Mouse (Mus musculus): ENCODE measurements around the gene Dydc1. TPM values are rescaled to one million over a fixed set of nuclear protein-coding genes. Genes with fewer than 3 reads are reported as not detected.
"Not testable (repeated sequence)": the region's sequence is repeated elsewhere in the genome, so short reads cannot be mapped to it uniquely, and the experiment has no call there.

The Dydc1 gene
- not detected for total RNA-seq (2021)
- long read RNA-seq, experiment 1: 0 reads
- long read RNA-seq, experiment 2: 0 reads

- TF ChIP-seq CTCF (IDR thresholded peaks at IDR 0.05): no peak
- intact Hi-C loops (cut with DNase I): no loop called here
- Histone ChIP-seq H3K27ac (no peak within 1 kb of the TSS), H3K4me3 (peak within 1 kb of the TSS; percentile 55)
- DNase-seq (ENCODE audit: extremely low spot score in 1 of 2, low spot score in 2 of 2): peak; percentile 83 to 84
Observed at GRCm38 (mm10) chr14:41072229-41072943, at the start of gene Dydc1. Dydc1 (plus strand) TSS chr14:41072911.

GRCm38 (mm10) chr14:41025087-41025486 lies 47.6 kb upstream of the Dydc1 start:
- Histone ChIP-seq H3K27ac (no peak overlapping the region), H3K4me3 (no peak overlapping the region)
- intact Hi-C loops (cut with DNase I): no loop called here
- DNase-seq (ENCODE audit: extremely low spot score in 1 of 2, low spot score in 2 of 2): no peak
- TF ChIP-seq CTCF (IDR thresholded peaks at IDR 0.05): no peak

GRCm38 (mm10) chr14:41025594-41026284 lies 47.0 kb upstream of the Dydc1 start:
- intact Hi-C loops (cut with DNase I): no loop called here
- no peak for TF ChIP-seq CTCF (IDR thresholded peaks at IDR 0.05)
- no peak overlapping the region for H3K27ac ChIP-seq
- no peak overlapping the region for H3K4me3 ChIP-seq
- no peak for DNase-seq (ENCODE audit: extremely low spot score in 1 of 2, low spot score in 2 of 2)

DNA sequence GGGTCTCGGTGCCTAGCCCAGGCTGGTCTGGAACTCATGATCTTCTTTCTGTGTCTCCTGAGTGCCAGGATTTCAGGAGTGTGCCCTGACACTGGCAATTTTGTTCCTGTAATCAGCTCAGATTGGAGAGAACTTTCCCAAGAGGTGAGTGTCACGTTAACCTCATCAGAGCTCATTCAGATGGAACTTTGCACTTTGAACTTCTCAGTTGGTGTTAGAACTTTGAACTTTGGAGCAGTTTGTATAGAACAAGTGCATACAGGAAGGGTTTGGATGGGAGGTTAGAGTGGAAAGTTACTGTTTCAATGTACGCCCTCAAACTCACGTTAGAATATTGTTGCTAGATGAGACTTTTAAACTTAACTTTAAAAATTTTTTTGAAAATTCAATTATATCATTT lies 43.4 kb upstream of the Dydc1 start:
- intact Hi-C loops (cut with DNase I): no loop called here
- DNase-seq (ENCODE audit: extremely low spot score in 1 of 2, low spot score in 2 of 2): no peak
- Histone ChIP-seq H3K4me3 (no peak overlapping the region), H3K27ac (no peak overlapping the region)
- no peak for TF ChIP-seq CTCF (IDR thresholded peaks at IDR 0.05)

DNA sequence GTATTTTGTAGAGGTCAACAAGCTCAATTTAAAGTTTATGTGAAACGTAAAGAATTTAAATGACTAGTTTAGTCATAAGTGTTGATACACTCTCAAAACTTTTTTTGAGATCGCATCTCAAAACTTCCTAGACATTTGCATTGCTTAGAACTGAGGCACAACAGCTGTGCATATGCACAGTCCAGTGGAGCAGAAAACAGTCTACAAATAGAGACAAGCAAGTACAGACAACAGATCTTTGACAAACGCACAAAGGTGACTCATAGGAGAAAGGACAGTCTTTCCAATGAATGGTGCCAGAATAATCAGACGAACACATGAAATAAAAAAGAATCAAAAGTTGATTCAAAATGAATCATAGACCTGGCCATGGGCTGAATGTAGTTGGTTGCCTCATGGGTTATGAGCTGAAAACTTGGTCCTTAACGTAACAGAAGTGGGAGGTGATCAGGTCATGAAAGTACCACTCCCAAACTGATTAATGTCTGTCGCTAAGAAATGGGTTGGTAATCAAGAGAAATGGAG lies 41.7 kb upstream of the Dydc1 start:
- DNase-seq (ENCODE audit: extremely low spot score in 1 of 2, low spot score in 2 of 2): no peak
- intact Hi-C loops (cut with DNase I): loop anchor here (5.0 kb wide), 1 partner anchor 1499 kb away; no protein-coding TSS in a partner anchor
- TF ChIP-seq CTCF (IDR thresholded peaks at IDR 0.05): no peak
- no peak overlapping the region for H3K4me3 ChIP-seq
- H3K27ac ChIP-seq: no peak overlapping the region

DNA sequence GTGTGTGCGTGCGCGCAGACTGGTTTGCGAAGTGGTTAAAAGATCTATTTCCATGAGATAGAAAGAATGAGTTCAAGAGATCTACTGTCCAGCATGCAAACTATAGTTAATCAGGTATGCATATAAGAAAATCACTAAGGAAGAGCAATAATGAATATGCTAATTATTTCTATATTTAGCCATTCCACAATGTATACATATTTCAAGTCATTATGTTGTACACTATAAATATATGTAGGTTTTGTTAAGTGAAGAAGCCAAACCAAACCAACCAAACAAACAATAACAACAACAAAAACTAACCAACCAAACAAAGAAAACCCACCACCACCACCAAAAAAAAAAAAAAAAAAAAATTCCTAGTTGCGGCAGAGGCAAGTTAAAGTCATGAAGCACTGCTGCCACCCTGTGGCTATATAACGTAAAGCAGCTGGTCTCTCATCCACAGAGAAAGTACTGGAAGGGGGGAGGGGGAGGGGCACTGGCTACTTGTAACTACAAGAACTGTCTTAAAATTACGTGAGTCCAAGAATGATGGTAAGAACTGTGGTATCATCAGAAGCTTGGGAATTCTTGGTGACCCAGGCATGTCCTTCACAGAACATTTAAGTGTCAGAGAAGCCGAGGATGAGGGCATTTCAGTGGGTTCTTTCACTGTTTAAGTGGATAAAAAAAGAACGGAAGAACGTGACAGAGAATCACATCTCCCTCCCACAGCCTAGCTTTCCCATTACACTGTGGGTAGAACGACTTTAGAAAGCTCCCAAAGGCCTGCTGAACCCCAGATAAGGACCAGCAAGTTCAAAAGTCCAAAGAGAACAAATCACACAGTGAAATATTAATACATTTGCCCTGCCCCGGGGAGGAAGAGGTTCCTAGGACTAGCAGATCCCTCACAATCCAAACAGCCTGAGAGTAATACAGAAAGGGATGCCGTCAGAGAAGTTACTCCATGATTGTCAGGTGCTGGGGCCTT lies 39.3 kb upstream of the Dydc1 start:
- intact Hi-C loops (cut with DNase I): loop anchor here (1.0 to 5.0 kb wide), 3 partner anchors 54 to 1501 kb away; no protein-coding TSS in a partner anchor
- H3K4me3 ChIP-seq: no peak overlapping the region
- DNase-seq (ENCODE audit: extremely low spot score in 1 of 2, low spot score in 2 of 2): peak; percentile 72
- peak; percentile 72 for TF ChIP-seq CTCF (IDR thresholded peaks at IDR 0.05)
- no peak overlapping the region for H3K27ac ChIP-seq

DNA sequence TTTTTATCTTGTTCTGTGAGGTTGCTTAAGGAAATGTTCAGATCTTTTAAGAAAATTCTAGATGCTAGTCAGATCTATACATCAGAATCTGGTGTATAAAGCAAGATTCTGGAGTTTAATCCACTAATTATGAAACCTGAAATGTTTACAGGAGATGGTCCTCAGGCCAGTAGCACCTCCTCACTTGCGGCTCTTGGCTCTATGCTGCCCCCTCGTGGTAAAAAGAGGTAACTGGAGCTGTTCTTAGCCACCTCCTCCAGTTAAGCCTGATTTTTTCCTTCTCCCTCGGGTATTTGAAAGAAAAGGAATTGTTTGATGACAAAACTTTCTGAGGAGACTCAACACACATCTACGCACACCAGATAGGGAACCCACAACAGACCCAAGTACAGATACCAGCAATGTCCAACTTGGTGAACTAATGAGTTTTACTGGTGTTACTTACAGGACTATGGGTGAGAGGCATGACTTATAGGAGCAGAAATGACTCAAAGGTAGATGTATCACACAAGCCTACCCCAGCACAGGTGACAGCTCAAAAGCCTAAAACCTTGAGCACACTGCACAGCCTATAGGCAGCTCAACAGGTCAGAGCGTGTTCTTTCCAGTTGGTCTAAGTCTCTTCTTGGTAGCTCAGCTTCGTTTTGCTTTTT lies 37.4 kb upstream of the Dydc1 start:
- intact Hi-C loops (cut with DNase I): no loop called here
- peak; percentile 96 for TF ChIP-seq CTCF (IDR thresholded peaks at IDR 0.05)
- no peak overlapping the region for H3K4me3 ChIP-seq
- peak; percentile 53 to 60 for DNase-seq (ENCODE audit: extremely low spot score in 1 of 2, low spot score in 2 of 2)
- H3K27ac ChIP-seq: no peak overlapping the region

DNA sequence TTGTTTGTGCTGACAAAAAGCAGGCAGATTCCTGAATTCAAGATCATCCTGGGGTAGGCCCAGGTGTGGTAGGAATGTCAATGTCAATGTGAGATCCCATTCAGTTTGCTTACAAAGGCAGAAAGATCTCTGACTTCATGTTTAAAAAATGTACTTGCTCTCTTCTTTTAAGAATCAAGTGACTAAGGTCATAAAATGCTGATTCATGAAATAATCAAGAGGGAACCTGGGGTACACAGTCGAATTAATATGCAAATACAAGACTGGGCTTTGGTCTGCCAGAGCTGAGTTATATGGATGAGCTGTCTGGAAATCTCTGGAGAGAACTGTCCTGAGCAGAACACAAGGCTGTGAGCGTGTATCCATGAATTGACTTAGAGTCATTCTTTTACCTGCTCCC lies 25.3 kb upstream of the Dydc1 start:
- TF ChIP-seq CTCF (IDR thresholded peaks at IDR 0.05): no peak
- DNase-seq (ENCODE audit: extremely low spot score in 1 of 2, low spot score in 2 of 2): no peak
- no peak overlapping the region for H3K27ac ChIP-seq
- H3K4me3 ChIP-seq: no peak overlapping the region
- intact Hi-C loops (cut with DNase I): no loop called here

DNA sequence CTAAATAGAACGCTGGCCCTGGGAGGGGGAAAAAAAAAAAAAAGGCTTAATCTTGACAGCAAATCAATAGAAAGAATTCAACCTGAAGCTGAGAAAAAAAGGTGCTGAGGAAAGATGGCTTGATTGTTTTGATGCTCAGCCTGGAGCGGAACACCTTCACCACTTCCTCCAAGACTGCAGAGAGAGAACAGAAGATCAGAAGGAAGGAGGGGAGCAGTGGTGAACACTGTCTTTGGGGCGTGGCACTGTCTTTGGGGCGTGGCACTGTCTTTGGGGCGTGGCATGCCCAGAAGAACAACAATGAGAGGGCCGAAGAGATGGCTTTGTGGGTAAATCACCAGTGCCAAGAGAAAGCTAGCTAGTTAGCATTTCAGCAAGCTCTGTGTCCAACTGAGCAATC lies 22.2 kb upstream of the Dydc1 start:
- DNase-seq (ENCODE audit: extremely low spot score in 1 of 2, low spot score in 2 of 2): no peak
- intact Hi-C loops (cut with DNase I): no loop called here
- TF ChIP-seq CTCF (IDR thresholded peaks at IDR 0.05): no peak
- H3K27ac ChIP-seq: no peak overlapping the region
- H3K4me3 ChIP-seq: no peak overlapping the region

DNA sequence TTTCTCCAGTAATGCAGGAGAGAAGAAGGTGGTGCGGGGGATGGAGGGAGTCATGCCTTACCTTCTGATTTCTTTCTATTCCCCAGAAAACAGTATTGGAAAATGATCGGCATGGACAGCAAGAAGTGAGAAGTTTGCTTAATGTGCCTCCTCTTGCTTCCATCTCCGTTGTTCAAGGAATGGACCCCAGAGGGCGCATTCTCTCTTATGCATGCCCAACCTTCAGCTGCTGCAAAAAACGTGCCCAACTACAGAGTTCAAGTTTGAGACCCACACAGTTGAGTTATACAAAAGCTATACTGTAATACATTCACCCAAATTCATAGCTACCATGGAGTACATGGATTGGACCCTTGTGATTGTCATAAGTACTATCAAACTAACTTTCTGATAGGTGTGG lies 20.2 kb upstream of the Dydc1 start:
- H3K27ac ChIP-seq: no peak overlapping the region
- peak; percentile 34 for TF ChIP-seq CTCF (IDR thresholded peaks at IDR 0.05)
- DNase-seq (ENCODE audit: extremely low spot score in 1 of 2, low spot score in 2 of 2): peak in 1 of 2 experiments; percentile 19
- intact Hi-C loops (cut with DNase I): no loop called here
- H3K4me3 ChIP-seq: no peak overlapping the region

DNA sequence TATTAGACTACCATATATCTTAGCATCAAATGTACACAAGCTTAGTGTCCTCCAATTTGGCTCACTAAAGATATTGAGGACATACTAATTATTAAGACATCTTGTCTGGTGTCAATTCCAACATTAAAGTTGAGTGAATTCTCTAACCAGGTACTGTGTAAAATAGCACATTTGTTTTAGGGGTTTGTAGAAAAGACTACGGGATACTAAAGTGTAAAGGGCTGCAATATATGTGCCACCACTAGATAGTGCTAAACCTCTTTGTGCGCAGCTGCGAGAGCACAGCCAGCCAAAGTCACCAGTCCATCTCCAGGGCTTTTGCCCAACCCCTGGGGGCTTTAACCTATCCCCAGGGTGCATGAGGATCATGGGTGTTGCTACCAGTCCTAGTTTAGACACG lies 19.5 kb upstream of the Dydc1 start:
- DNase-seq (ENCODE audit: extremely low spot score in 1 of 2, low spot score in 2 of 2); intact Hi-C loops (cut with DNase I); H3K4me3 ChIP-seq; H3K27ac ChIP-seq: not testable (repeated sequence)
- TF ChIP-seq CTCF (IDR thresholded peaks at IDR 0.05): peak; percentile 33
